Mouse (Mus musculus) midbrain, embryonic 15.5 days (tissue): ENCODE data around the gene Kcnh4. TPM values are rescaled to one million over a fixed set of nuclear protein-coding genes. Genes with fewer than 3 reads are reported as not detected.

Source experiments
- ATAC-seq: fragments of 200-750 bp; cut with Nextera tagmentation; replicated peaks from 2 replicates; pipeline ENCODE4 v1.8.0; 2017; ENCODE audit warnings: moderate TSS enrichment
- H3K27ac ChIP-seq: fragments of 300-500 bp; sonication (generic); 2 replicates; pipeline ENCODE4 v1.5.1; 2015; ENCODE audit warnings: mild to moderate bottlenecking, inconsistent platforms
- H3K27me3 ChIP-seq: fragments of 300-500 bp; sonication (generic); replicated peaks from 2 replicates; pipeline ENCODE4 v1.6.1; 2015; ENCODE audit warnings: inconsistent platforms
- H3K36me3 ChIP-seq: fragments of 300-500 bp; sonication (generic); replicated peaks from 2 replicates; pipeline ENCODE4 v1.6.1; 2015; ENCODE audit warnings: inconsistent platforms
- H3K4me1 ChIP-seq: fragments of 300-500 bp; sonication (generic); 2 replicates; pipeline ENCODE4 v1.6.1; 2015; ENCODE audit warnings: inconsistent platforms
- H3K4me2 ChIP-seq: fragments of 300-500 bp; sonication (generic); 2 replicates; pipeline ENCODE4 v1.6.1; 2015; ENCODE audit warnings: inconsistent platforms, mild to moderate bottlenecking, moderate library complexity
- H3K4me3 ChIP-seq: fragments of 300-500 bp; sonication (generic); 2 replicates; pipeline ENCODE4 v1.5.1; 2015; ENCODE audit warnings: mild to moderate bottlenecking, inconsistent platforms
- H3K9ac ChIP-seq: fragments of 300-500 bp; sonication (generic); 2 replicates; pipeline ENCODE4 v1.6.1; 2015; ENCODE audit warnings: mild to moderate bottlenecking, inconsistent platforms
- H3K9me3 ChIP-seq: fragments of 300-500 bp; sonication (generic); 2 replicates; pipeline ENCODE4 v1.6.1; 2016; ENCODE audit warnings: inconsistent platforms
- WGBS: fragments of 180-500 bp; shearing (Covaris S2); methylation state at CpG from one replicate; pipeline ENCODE4 v1.1.7; 2015; ENCODE audit warnings: mixed read lengths; 5-methylcytosine and 5-hydroxymethylcytosine counted together
- polyA plus RNA-seq: library from polyadenylated mRNA; unstranded; fragments of >200 nt; fragmentation: Nextera tagmentation; extraction: Ambion mirVana; gene quantifications from 2 replicates; pipeline ENCODE4 v1.2.1, GENCODE M21; 2015

Kcnh4 gene
- polyA plus RNA-seq, 1 experiment from 2014 or later: 13.6 TPM

DNA sequence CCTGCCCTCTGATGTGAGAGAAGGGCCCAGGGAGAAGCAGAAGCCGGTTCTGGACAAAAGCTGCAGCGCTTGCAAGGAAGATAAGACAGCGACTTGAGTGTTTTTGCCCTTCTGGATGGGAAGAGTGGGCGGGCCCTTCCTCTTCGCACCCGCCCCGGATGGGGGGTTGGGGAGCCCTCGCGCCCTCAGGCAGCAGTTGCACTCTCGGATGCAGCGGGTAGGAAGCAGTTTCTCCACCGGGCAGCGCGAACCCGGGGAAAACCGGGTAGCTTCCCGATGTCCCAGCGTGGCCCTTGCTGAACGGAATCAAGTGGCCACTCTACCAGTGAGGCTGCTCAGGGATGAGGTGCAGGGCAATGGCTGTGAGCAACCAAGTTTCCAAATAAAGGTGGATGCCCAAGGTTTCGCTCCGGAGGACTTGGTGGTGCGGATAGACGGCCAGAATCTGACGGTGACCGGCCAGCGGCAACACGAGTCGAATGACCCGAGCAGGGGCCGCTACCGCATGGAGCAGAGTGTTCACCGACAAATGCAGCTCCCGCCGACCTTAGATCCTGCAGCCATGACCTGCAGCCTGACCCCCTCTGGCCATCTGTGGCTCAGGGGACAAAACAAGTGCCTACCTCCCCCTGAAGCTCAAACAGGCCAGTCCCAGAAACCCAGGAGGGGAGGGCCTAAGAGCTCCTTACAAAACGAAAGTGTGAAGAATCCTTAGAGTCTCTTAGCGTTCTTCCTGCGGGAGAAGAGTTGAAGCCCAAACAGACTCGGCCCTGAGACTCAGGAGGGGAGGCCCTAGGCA, 45.8 kb downstream of the Kcnh4 start, which contains the start of gene Hspb9:
Hspb9 (plus strand) TSS at position 116 of the 799 bp plus-strand sequence.
- H3K9me3 ChIP-seq: no peaks in the 10 kb centered on the region
- H3K4me3 ChIP-seq: no peak within 1 kb of the TSS
- peak within 1 kb of the TSS; percentile 10; the same call in 1 of the 2 replicates for H3K27ac ChIP-seq
- peak within 1 kb of the TSS; percentile 23; the same call in 1 of the 2 replicates for H3K4me2 ChIP-seq
- H3K9ac ChIP-seq: peak within 1 kb of the TSS; percentile 12; the same call in 1 of the 2 replicates
- H3K4me1 ChIP-seq: peaks cover 21% of the 10 kb centered on the region
- ATAC-seq: no peak
- peaks cover 32% of the 10 kb centered on the region for H3K36me3 ChIP-seq
- no peaks in the 10 kb centered on the region for H3K27me3 ChIP-seq
- WGBS: 8% methylated on average over 38 of the region's 38 CpGs

DNA sequence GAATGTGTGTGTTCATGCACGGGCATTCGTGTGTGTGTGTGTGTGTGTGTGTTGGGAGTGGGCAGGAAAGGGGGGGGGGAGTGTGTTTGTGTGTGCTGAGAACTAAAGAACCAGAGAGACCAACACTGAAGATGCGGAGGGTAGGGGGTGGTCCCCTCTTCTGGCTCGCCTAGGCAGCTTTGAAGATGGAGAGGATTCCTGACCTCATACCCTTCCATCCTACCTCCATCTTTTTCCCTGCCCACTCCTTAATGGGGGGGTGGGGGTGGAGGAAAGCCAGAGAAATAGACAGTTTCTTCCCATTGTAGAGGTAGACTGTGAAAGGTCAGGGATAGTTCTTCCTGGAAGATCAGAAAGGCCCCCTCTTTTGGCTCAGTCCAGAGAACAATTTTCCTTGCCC, 46.6 kb downstream of the Kcnh4 start:
- Histone ChIP-seq H3K9ac (0 out of 2 replicates have a peak overlapping the region, but pooled peaks have one; percentile 12), H3K27me3 (no peaks in the 10 kb centered on the region), H3K9me3 (no peaks in the 10 kb centered on the region), H3K36me3 (peaks cover 35% of the 10 kb centered on the region), H3K4me2 (peak overlapping the region; percentile 23; the same call in 1 of the 2 replicates), H3K4me3 (no peak overlapping the region), H3K27ac (no peak overlapping the region), H3K4me1 (peaks cover 21% of the 10 kb centered on the region)
- ATAC-seq: no peak
- 66% methylated on average over 4 of the region's 4 CpGs for WGBS

DNA sequence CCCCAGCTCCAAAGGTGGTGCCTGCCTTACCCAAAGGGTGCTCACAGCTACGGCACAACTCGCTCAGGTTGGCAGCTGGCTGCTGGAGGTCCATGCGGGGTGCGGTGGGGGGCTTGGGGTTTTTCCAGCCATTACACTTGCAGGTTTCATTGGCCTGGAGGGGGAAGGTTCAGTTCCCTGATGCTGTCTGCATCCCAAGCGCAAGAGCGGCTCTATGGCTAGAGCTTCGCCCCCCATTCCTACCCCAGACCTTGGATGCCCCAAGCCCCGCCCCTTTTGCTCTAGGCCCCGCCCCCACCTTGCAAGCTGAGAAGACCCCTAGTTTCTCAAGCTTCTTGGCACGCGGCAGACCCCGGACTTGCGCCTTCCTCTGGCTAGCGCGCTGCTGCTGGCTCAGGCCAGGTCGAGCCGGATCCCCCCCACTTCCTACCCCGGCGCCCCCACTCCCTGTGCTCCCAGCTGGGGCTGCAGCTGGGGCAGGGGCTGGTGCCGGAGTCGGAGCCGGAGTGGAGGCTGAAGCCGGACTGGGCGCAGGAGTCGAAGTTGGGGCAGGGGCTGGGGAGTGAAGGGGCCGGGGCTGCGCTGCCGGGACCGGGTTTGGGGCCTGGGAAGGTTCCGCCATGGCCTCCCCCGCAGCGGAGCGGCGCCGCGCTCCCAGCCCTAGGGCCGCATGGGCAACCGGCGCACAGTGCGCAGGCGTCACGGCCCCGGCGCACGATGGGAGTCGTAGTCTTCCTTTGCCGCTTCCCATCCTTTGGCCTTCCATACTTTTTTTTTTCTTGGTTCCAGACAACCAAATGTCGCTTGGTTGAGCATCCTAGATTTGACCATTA, 47.7 kb downstream of the Kcnh4 start, which contains the start of gene Kat2a:
Kat2a (minus strand) TSS at position 683 of the 833 bp plus-strand sequence.
- peaks cover 35% of the 10 kb centered on the region; the same call in 1 of the 2 replicates for H3K36me3 ChIP-seq
- peak within 1 kb of the TSS; percentile 83 for H3K9ac ChIP-seq
- H3K27me3 ChIP-seq: no peaks in the 10 kb centered on the region
- ATAC-seq: peak; percentile 93
- no peaks in the 10 kb centered on the region for H3K9me3 ChIP-seq
- H3K4me3 ChIP-seq: peak within 1 kb of the TSS; percentile 90
- peak within 1 kb of the TSS; percentile 84 for H3K4me2 ChIP-seq
- peak within 1 kb of the TSS; percentile 81 for H3K27ac ChIP-seq
- peaks cover 21% of the 10 kb centered on the region for H3K4me1 ChIP-seq
- under 1% methylated on average over 43 of the region's 48 CpGs for WGBS

DNA sequence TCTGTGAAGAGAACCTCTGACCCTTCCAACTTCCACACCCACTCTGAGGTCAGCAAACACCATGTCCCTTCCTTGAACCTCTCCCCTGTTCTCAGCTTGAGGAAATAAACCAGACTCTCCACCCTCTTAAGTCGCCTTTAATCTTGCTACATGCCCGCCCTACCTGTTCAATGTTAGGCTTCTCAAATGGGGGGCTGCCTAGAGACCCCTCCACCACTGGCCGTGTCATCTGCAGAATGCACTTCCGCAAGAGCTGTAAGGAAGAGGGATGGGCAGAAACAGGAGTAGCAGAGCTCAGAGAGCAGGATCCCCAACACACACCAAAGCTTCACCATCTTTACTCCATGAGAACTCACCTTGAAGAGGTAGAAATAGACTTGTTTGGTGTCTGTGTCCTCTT, 48.8 kb downstream of the Kcnh4 start:
- Histone ChIP-seq H3K4me3 (peak overlapping the region; percentile 90; the same call in 1 of the 2 replicates), H3K36me3 (peaks cover 39% of the 10 kb centered on the region), H3K9ac (peak overlapping the region; percentile 83), H3K4me1 (peaks cover 21% of the 10 kb centered on the region), H3K9me3 (no peaks in the 10 kb centered on the region), H3K27me3 (no peaks in the 10 kb centered on the region), H3K4me2 (peak overlapping the region; percentile 84; the same call in 1 of the 2 replicates), H3K27ac (no peak overlapping the region)
- WGBS: 87% methylated on average over 4 of the region's 4 CpGs
- ATAC-seq: no peak

DNA sequence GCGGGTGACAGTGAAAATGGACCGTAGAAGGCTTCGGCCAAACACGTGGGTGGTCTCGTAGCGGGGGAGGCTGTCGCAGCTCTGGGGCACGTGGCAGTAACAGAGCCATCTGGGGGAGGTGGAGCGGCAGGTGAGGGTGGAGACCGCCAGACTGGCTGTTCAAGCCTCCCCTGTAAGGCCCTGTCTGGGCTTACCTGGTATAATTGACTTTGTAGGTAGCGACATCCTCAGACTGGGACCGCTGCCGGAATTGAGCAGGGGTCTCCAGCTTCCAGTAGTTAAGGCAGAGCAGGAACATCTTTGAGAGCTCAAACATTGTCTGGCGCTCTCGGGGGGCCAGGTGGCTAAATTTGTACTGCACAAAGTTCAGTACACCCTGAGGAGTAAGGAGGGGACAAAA, 49.2 kb downstream of the Kcnh4 start:
- H3K27me3 ChIP-seq: no peaks in the 10 kb centered on the region
- no peak for ATAC-seq
- no peak overlapping the region for H3K4me2 ChIP-seq
- H3K4me3 ChIP-seq: no peak overlapping the region
- no peaks in the 10 kb centered on the region for H3K9me3 ChIP-seq
- H3K27ac ChIP-seq: no peak overlapping the region
- no peak overlapping the region for H3K9ac ChIP-seq
- 92% methylated on average over 15 of the region's 15 CpGs for WGBS
- H3K4me1 ChIP-seq: peaks cover 21% of the 10 kb centered on the region
- H3K36me3 ChIP-seq: peaks cover 43% of the 10 kb centered on the region

DNA sequence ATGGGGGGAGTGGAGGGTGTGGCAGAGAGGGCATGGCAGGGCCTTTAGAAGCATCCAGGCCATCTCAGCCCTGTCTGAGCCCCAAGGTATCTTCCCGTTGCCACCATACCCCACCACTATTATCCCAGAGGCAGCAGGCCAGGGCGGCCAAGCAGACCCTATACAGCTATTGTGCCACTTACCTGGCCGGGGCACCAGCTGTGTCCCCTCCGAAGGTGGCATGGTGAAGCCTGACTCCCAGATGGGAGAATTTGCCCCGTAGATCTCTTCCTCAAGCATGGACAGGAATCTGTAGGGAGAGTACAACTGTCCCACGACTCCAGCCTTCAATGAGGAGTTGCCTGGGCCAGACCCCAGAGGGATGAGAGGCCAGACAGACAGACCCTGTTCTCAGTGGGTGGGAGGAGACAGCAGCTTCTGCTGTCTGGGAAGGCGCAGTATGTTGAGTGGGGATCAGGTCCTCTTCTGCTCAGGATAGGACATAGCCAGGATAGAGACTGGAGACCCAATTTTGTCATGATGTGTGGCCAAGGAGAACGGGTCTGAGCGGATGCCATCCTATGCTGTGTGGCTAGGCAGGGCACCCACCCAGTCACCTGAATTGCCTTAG, 50.4 kb downstream of the Kcnh4 start:
- Histone ChIP-seq H3K9ac (no peak overlapping the region), H3K4me2 (no peak overlapping the region), H3K4me1 (peaks cover 21% of the 10 kb centered on the region), H3K36me3 (peaks cover 41% of the 10 kb centered on the region), H3K4me3 (no peak overlapping the region), H3K9me3 (no peaks in the 10 kb centered on the region), H3K27me3 (no peaks in the 10 kb centered on the region), H3K27ac (no peak overlapping the region)
- 96% methylated on average over 9 of the region's 9 CpGs for WGBS
- ATAC-seq: no peak

DNA sequence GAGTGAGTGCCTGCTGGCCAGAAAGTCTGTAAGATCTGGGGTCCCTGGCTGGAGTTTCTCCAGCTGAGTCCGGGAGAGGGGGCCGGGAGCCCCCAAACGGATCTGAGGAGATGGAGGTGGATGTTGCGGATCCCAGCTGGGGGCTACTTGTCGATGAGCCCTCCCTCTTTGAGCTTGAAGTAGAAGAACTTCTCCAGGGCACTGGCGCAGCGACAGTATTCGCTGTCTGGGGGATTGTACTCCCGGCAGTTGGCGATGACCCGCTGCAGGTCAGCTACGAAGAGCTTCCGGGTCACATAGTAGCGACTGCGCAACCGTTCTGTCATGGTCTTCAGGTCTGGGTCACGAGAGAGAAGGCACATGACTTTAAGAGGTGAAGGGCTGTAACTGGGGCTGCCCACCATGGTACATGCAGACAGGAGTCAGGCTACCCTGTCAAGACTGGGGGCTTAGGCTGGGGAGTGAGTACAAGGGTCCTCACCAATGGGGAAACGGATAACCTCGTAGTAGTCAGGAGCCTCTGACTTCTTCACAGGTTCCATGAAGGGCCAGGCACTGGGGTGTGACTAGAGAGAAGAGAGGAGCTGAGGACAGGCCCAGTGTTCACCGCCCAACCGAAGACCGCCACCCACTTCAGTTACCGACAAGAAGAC, 54.5 kb downstream of the Kcnh4 start:
- 94% methylated on average over 23 of the region's 23 CpGs for WGBS
- no peaks in the 10 kb centered on the region; the same call in 1 of the 2 replicates for H3K27me3 ChIP-seq
- no peak overlapping the region for H3K4me2 ChIP-seq
- no peak overlapping the region for H3K4me3 ChIP-seq
- no peak for ATAC-seq
- H3K36me3 ChIP-seq: peaks cover 38% of the 10 kb centered on the region
- H3K9me3 ChIP-seq: no peaks in the 10 kb centered on the region
- H3K27ac ChIP-seq: no peak overlapping the region
- H3K4me1 ChIP-seq: peaks cover 4% of the 10 kb centered on the region; the same call in 1 of the 2 replicates
- no peak overlapping the region for H3K9ac ChIP-seq

DNA sequence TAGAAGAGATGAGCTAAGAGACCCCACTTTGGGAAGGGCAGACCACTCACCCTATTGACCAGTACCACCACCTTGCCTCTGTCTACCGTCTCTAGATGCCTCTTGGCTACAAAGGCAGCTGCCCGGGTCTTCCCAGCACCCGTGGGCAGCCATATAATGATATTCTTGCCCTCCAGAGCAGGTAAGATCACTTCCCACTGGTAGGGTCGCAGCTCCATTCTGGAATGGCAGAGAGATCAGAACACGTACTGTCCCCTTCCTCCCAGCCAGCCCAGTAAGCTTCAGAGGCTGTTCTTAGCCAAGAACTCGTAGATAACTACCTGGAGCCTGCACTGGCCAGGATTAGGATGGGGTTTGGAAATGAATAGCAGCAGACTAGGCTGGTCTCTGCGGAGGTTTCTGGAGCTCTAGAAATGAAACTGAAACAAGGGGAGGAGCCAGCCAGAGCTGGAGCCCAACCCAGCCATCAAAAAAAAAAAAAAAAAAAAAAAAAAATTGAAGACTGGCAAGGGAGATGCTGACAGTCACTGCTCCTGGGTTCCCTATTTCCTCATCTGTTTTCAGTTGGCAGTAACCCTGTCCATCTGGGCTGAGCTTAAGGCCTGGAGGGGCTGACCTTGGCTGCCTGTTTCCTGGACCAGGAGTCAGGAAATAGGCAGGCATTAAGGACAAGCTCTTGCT, 55.8 kb downstream of the Kcnh4 start, which contains the start of gene Dhx58:
Dhx58 (minus strand) TSS at position 421 of the 681 bp plus-strand sequence.
- H3K9ac ChIP-seq: no peak within 1 kb of the TSS
- WGBS: 75% methylated on average over 7 of the region's 7 CpGs

DNA sequence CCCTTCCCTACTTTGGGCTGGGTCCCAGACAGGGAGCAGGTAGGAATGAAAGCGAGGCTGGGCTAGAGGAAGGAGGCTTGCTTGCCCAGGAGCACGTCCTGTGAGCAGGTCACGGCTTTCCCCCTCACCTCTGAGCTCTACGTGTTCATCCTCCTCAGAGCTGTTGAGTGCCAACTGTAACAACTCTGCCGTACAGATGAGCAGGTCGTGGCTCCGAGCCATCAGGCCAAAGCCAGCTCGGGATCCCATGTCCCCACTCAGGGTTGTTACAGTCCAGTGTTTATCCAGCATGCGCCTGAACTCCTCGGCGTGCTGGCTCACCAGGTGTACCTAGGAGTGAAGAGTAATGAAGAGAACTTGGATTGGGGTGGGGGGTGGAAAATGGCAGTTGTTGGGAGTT, 56.4 kb downstream of the Kcnh4 start:
- Histone ChIP-seq H3K36me3 (peaks cover 26% of the 10 kb centered on the region), H3K27me3 (no peaks in the 10 kb centered on the region; the same call in 1 of the 2 replicates), H3K4me3 (no peak overlapping the region), H3K4me1 (peaks cover 4% of the 10 kb centered on the region; the same call in 1 of the 2 replicates), H3K27ac (no peak overlapping the region), H3K9ac (no peak overlapping the region), H3K9me3 (no peaks in the 10 kb centered on the region), H3K4me2 (no peak overlapping the region)
- WGBS: 77% methylated on average over 11 of the region's 11 CpGs
- 0 out of 2 replicates have a peak, but pooled peaks have one; percentile 29 for ATAC-seq

More for the DNA sequence above, 55.8 kb downstream of the Kcnh4 start, which contains the start of gene Dhx58:
- Histone ChIP-seq H3K27me3 (no peaks in the 10 kb centered on the region; the same call in 1 of the 2 replicates), H3K4me2 (no peak within 1 kb of the TSS), H3K4me3 (no peak within 1 kb of the TSS), H3K4me1 (peaks cover 4% of the 10 kb centered on the region; the same call in 1 of the 2 replicates), H3K27ac (no peak within 1 kb of the TSS), H3K9me3 (no peaks in the 10 kb centered on the region), H3K36me3 (peaks cover 32% of the 10 kb centered on the region)
- ATAC-seq: no peak

DNA sequence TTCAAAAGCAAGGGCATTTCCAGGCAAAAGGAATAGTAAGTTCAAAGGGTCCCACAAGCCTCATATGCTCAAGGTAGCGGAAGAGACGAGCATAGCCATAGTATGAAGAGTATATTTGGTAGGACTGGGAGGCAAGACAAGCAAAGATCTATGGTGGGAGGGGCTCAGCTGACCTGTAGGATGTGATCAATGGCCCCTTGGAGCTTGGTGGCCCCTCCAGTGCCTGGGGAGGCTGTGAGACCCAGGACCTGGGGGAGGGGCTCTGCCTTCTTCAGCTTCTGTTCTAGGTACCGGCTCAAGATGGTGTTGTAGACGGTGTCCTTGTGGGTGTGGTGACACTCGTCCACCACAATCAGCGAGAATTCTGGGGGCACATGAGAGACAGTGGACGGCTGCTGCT, 56.8 kb downstream of the Kcnh4 start:
- Histone ChIP-seq H3K36me3 (peaks cover 21% of the 10 kb centered on the region), H3K4me3 (no peak overlapping the region), H3K9me3 (no peaks in the 10 kb centered on the region), H3K9ac (no peak overlapping the region), H3K4me2 (no peak overlapping the region), H3K27ac (no peak overlapping the region), H3K4me1 (peaks cover 4% of the 10 kb centered on the region; the same call in 1 of the 2 replicates), H3K27me3 (no peaks in the 10 kb centered on the region; the same call in 1 of the 2 replicates)
- WGBS: 46% methylated on average over 7 of the region's 7 CpGs
- ATAC-seq: 0 out of 2 replicates have a peak, but pooled peaks have one; percentile 15
